Mouse (Mus musculus) liver, embryonic 13.5 days (tissue): Measurements from ENCODE around the gene Wdr60. TPM values are rescaled to one million over a fixed set of nuclear protein-coding genes. Genes with fewer than 3 reads are reported as not detected.

ENCODE experiments used
- ATAC-seq: fragments of 200-750 bp; cut with Nextera tagmentation; 2 replicates; pipeline ENCODE4 v1.8.0; 2017; ENCODE audit warnings: low read depth, mild to moderate bottlenecking, moderate number of reproducible peaks, moderate library complexity
- DNase-seq: peaks from one replicate; pipeline ENCODE4 v3.0.0; 2022
- H3K27ac ChIP-seq: fragments of 300-500 bp; sonication (generic); 2 replicates; pipeline ENCODE4 v1.5.1; 2015; ENCODE audit warnings: moderate library complexity, mild to moderate bottlenecking, inconsistent platforms
- H3K27me3 ChIP-seq: fragments of 300-500 bp; sonication (generic); 2 replicates; pipeline ENCODE4 v1.6.1; 2015; ENCODE audit warnings: mild to moderate bottlenecking, inconsistent platforms
- H3K36me3 ChIP-seq: fragments of 300-500 bp; sonication (generic); 2 replicates; pipeline ENCODE4 v1.6.1; 2015; ENCODE audit warnings: mild to moderate bottlenecking, inconsistent platforms
- H3K4me1 ChIP-seq: fragments of 300-500 bp; sonication (generic); replicated peaks from 2 replicates; pipeline ENCODE4 v1.6.1; 2015; ENCODE audit warnings: inconsistent platforms
- H3K4me2 ChIP-seq: fragments of 300-500 bp; sonication (generic); 2 replicates; pipeline ENCODE4 v1.6.1; 2015; ENCODE audit warnings: inconsistent platforms, mild to moderate bottlenecking, moderate library complexity
- H3K4me3 ChIP-seq: fragments of 300-500 bp; sonication (generic); replicated peaks from 2 replicates; pipeline ENCODE4 v1.5.1; 2015; ENCODE audit warnings: mild to moderate bottlenecking, inconsistent platforms
- H3K9ac ChIP-seq: fragments of 300-500 bp; sonication (generic); 2 replicates; pipeline ENCODE4 v1.6.1; 2015; ENCODE audit warnings: mild to moderate bottlenecking, inconsistent platforms
- H3K9me3 ChIP-seq: fragments of 300-500 bp; sonication (generic); replicated peaks from 2 replicates; pipeline ENCODE4 v1.6.1; 2016; ENCODE audit warnings: inconsistent platforms
- WGBS: fragments of 180-500 bp; shearing (Covaris S2); methylation state at CpG from one replicate; pipeline ENCODE4 v1.1.7; 2015; ENCODE audit not compliant: insufficient replicate concordance; 5-methylcytosine and 5-hydroxymethylcytosine counted together
- polyA plus RNA-seq: library from polyadenylated mRNA; unstranded; fragments of >200 nt; fragmentation: Nextera tagmentation; extraction: Ambion mirVana; gene quantifications from 2 replicates; pipeline ENCODE4 v1.2.1, GENCODE M21; 2015

Gene Wdr60
- polyA plus RNA-seq = 5.1 and 5.2 TPM in 2 replicates

GRCm38 (mm10) chr12:116262555-116263341, at the start of gene Wdr60:
Gene Wdr60, minus strand, starts transcription at chr12:116263022.
- Histone ChIP-seq H3K27ac (0 out of 2 replicates have a peak within 1 kb of the TSS, but pooled peaks have one; percentile 36), H3K4me3 (peak within 1 kb of the TSS; percentile 68), H3K4me1 (peaks cover 33% of the 10 kb centered on the region), H3K4me2 (peak within 1 kb of the TSS; percentile 90), H3K9ac (peak within 1 kb of the TSS; percentile 78), H3K36me3 (no peaks in the 10 kb centered on the region), H3K9me3 (no peaks in the 10 kb centered on the region), H3K27me3 (no peaks in the 10 kb centered on the region)
- DNase-seq (peak; percentile 84), ATAC-seq (peak; percentile 98)
- 5% methylated on average over 46 of the region's 47 CpGs for WGBS

GRCm38 (mm10) chr12:116308612-116309011, 45.8 kb upstream of the Wdr60 start:
- DNase-seq (no peak), ATAC-seq (peak; percentile 76)
- Histone ChIP-seq H3K27me3 (no peaks in the 10 kb centered on the region), H3K4me3 (no peak overlapping the region), H3K9ac (peak overlapping the region; percentile 22; the same call in 1 of the 2 replicates), H3K9me3 (no peaks in the 10 kb centered on the region), H3K4me1 (peaks cover 22% of the 10 kb centered on the region), H3K4me2 (no peak overlapping the region), H3K36me3 (no peaks in the 10 kb centered on the region), H3K27ac (no peak overlapping the region)
- WGBS = 44% methylated on average over 2 of the region's 2 CpGs

GRCm38 (mm10) chr12:116307870-116308269, 45.0 kb upstream of the Wdr60 start:
- H3K27me3 ChIP-seq = no peaks in the 10 kb centered on the region
- no peak overlapping the region for H3K4me2 ChIP-seq
- peaks cover 18% of the 10 kb centered on the region for H3K4me1 ChIP-seq
- DNase-seq (no peak), ATAC-seq (no peak)
- H3K36me3 ChIP-seq = no peaks in the 10 kb centered on the region
- no peak overlapping the region for H3K4me3 ChIP-seq
- H3K9ac ChIP-seq = no peak overlapping the region
- WGBS = 64% methylated on average over 3 of the region's 3 CpGs
- no peaks in the 10 kb centered on the region for H3K9me3 ChIP-seq
- no peak overlapping the region for H3K27ac ChIP-seq

GRCm38 (mm10) chr12:116306042-116306441, 43.2 kb upstream of the Wdr60 start:
- WGBS = 70% methylated on average over 1 of the region's 1 CpGs
- Histone ChIP-seq H3K36me3 (no peaks in the 10 kb centered on the region), H3K27me3 (no peaks in the 10 kb centered on the region), H3K4me2 (no peak overlapping the region), H3K9ac (no peak overlapping the region), H3K4me1 (peaks cover 20% of the 10 kb centered on the region), H3K9me3 (no peaks in the 10 kb centered on the region), H3K27ac (no peak overlapping the region), H3K4me3 (no peak overlapping the region)
- ATAC-seq = no peak
- no peak for DNase-seq

GRCm38 (mm10) chr12:116302181-116302580, 39.4 kb upstream of the Wdr60 start:
- Histone ChIP-seq H3K9ac (no peak overlapping the region), H3K36me3 (0 out of 2 replicates have a peak, but pooled peaks cover 3% of the 10 kb centered on the region), H3K27me3 (no peaks in the 10 kb centered on the region), H3K27ac (no peak overlapping the region), H3K4me3 (no peak overlapping the region), H3K4me1 (0 out of 2 replicates have a peak, but pooled peaks cover 4% of the 10 kb centered on the region), H3K4me2 (no peak overlapping the region), H3K9me3 (no peaks in the 10 kb centered on the region)
- no peak for ATAC-seq
- DNase-seq = no peak

GRCm38 (mm10) chr12:116299906-116300305, 37.1 kb upstream of the Wdr60 start:
- 86% methylated on average over 2 of the region's 2 CpGs for WGBS
- DNase-seq = no peak
- no peaks in the 10 kb centered on the region for H3K27me3 ChIP-seq
- no peak overlapping the region for H3K4me3 ChIP-seq
- no peak overlapping the region for H3K9ac ChIP-seq
- H3K9me3 ChIP-seq = no peaks in the 10 kb centered on the region
- H3K27ac ChIP-seq = no peak overlapping the region
- 0 out of 2 replicates have a peak, but pooled peaks cover 3% of the 10 kb centered on the region for H3K36me3 ChIP-seq
- ATAC-seq = no peak
- peaks cover 5% of the 10 kb centered on the region; the same call in 1 of the 2 replicates for H3K4me1 ChIP-seq
- H3K4me2 ChIP-seq = no peak overlapping the region

GRCm38 (mm10) chr12:116293599-116294292, 30.9 kb upstream of the Wdr60 start:
- Histone ChIP-seq H3K9me3 (no peaks in the 10 kb centered on the region), H3K4me1 (peaks cover 9% of the 10 kb centered on the region; the same call in 1 of the 2 replicates), H3K4me3 (no peak overlapping the region), H3K4me2 (no peak overlapping the region), H3K9ac (no peak overlapping the region), H3K27me3 (no peaks in the 10 kb centered on the region), H3K27ac (no peak overlapping the region), H3K36me3 (no peaks in the 10 kb centered on the region)
- WGBS = 63% methylated on average over 4 of the region's 4 CpGs
- DNase-seq = no peak
- no peak for ATAC-seq

- 25% methylated on average over 2 of the region's 2 CpGs for WGBS
- Histone ChIP-seq H3K27me3 (no peaks in the 10 kb centered on the region), H3K9me3 (no peaks in the 10 kb centered on the region), H3K36me3 (no peaks in the 10 kb centered on the region), H3K4me1 (peaks cover 9% of the 10 kb centered on the region; the same call in 1 of the 2 replicates), H3K27ac (no peak overlapping the region), H3K4me3 (no peak overlapping the region), H3K4me2 (no peak overlapping the region), H3K9ac (no peak overlapping the region)
- DNase-seq (no peak), ATAC-seq (no peak)
Measured at GRCm38 (mm10) chr12:116293185-116293584, 30.4 kb upstream of the Wdr60 start.

GRCm38 (mm10) chr12:116283511-116283910, 20.7 kb upstream of the Wdr60 start:
- 43% methylated on average over 2 of the region's 2 CpGs for WGBS

GRCm38 (mm10) chr12:116282856-116283255, 20.0 kb upstream of the Wdr60 start:
- Histone ChIP-seq H3K9ac (peak overlapping the region; percentile 57), H3K4me1 (peaks cover 48% of the 10 kb centered on the region), H3K4me2 (peak overlapping the region; percentile 61), H3K9me3 (no peaks in the 10 kb centered on the region), H3K36me3 (no peaks in the 10 kb centered on the region), H3K4me3 (peak overlapping the region; percentile 43), H3K27ac (peak overlapping the region; percentile 47; the same call in 1 of the 2 replicates), H3K27me3 (no peaks in the 10 kb centered on the region)
- ATAC-seq (no peak), DNase-seq (no peak)
- 61% methylated on average over 2 of the region's 2 CpGs for WGBS

More at GRCm38 (mm10) chr12:116283511-116283910, 20.7 kb upstream of the Wdr60 start:
- no peak overlapping the region for H3K9ac ChIP-seq
- no peaks in the 10 kb centered on the region for H3K9me3 ChIP-seq
- peak overlapping the region; percentile 43; the same call in 1 of the 2 replicates for H3K4me3 ChIP-seq
- ATAC-seq (no peak), DNase-seq (no peak)
- H3K4me2 ChIP-seq = peak overlapping the region; percentile 61
- no peaks in the 10 kb centered on the region for H3K36me3 ChIP-seq
- H3K27me3 ChIP-seq = no peaks in the 10 kb centered on the region
- peaks cover 42% of the 10 kb centered on the region for H3K4me1 ChIP-seq
- no peak overlapping the region for H3K27ac ChIP-seq
